Mouse (Mus musculus): Measurements from ENCODE around the gene Arhgef25. TPM values are rescaled to one million over a fixed set of nuclear protein-coding genes. Genes with fewer than 3 reads are reported as not detected.

Arhgef25 gene
- polyA plus RNA-seq, 1 experiment: 8.5 TPM

GRCm38 (mm10) chr10:127177235-127177634 lies 12.6 kb downstream of the Arhgef25 start:
- H3K27ac ChIP-seq (ENCODE audit: insufficient read depth, low read length): no peak overlapping the region
- TF ChIP-seq CTCF (IDR thresholded peaks at IDR 0.05; ENCODE audit: extremely low read depth, insufficient read depth, insufficient read length, insufficient replicate concordance) (no peak), POLR2A (IDR thresholded peaks at IDR 0.05; ENCODE audit: low read depth, low read length) (no peak)
- peaks cover 20% of the 10 kb centered on the region for H3K27me3 ChIP-seq (ENCODE audit: control insufficient read depth, insufficient read depth, low read length)
- H3K36me3 ChIP-seq (ENCODE audit: control insufficient read depth, insufficient read depth, low read length): peaks cover 5% of the 10 kb centered on the region
- no peak for DNase-seq (ENCODE audit: low read depth in 1 of 2, low spot score in 2 of 2)
- no peak overlapping the region for H3K4me3 ChIP-seq (ENCODE audit: extremely low read depth, insufficient read depth, insufficient read length)
- peaks cover 16% of the 10 kb centered on the region for H3K4me1 ChIP-seq (ENCODE audit: control insufficient read depth, insufficient read depth, insufficient read length)
- 25% methylated on average over 9 of the region's 9 CpGs for WGBS

GRCm38 (mm10) chr10:127176756-127177155 lies 13.1 kb downstream of the Arhgef25 start:
- H3K27me3 ChIP-seq (ENCODE audit: control insufficient read depth, insufficient read depth, low read length): peaks cover 20% of the 10 kb centered on the region
- H3K4me3 ChIP-seq (ENCODE audit: extremely low read depth, insufficient read depth, insufficient read length): no peak overlapping the region
- H3K27ac ChIP-seq (ENCODE audit: insufficient read depth, low read length): no peak overlapping the region

DNA sequence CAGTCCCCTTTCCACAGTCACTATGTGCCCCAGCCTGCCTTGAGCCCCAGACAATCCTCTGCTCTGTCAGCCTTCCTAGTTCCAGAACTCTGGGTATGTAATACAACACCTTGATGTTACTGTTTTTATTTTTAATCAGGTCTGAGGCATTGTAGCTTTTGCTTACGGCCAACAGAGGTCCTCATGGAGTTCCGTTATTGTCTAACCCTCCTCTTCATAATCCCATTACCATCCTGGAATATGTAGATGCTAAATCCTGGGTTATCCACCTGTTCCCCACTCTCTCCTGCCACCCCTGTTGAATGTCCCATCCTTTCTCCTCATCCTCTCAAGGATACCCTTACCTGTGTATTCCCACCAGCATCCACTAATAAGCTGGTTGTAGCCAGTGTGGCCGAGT lies 13.7 kb downstream of the Arhgef25 start:
- no peak for DNase-seq (ENCODE audit: low read depth in 1 of 2, low spot score in 2 of 2)
- TF ChIP-seq POLR2A (IDR thresholded peaks at IDR 0.05; ENCODE audit: low read depth, low read length) (no peak), CTCF (IDR thresholded peaks at IDR 0.05; ENCODE audit: extremely low read depth, insufficient read depth, insufficient read length, insufficient replicate concordance) (no peak)
- WGBS: 29% methylated on average over 3 of the region's 3 CpGs
- Histone ChIP-seq H3K27ac (ENCODE audit: insufficient read depth, low read length) (no peak overlapping the region), H3K4me3 (ENCODE audit: extremely low read depth, insufficient read depth, insufficient read length) (no peak overlapping the region), H3K36me3 (ENCODE audit: control insufficient read depth, insufficient read depth, low read length) (peaks cover 14% of the 10 kb centered on the region), H3K27me3 (ENCODE audit: control insufficient read depth, insufficient read depth, low read length) (peaks cover 20% of the 10 kb centered on the region), H3K4me1 (ENCODE audit: control insufficient read depth, insufficient read depth, insufficient read length) (peaks cover 16% of the 10 kb centered on the region)

More at GRCm38 (mm10) chr10:127176756-127177155, 13.1 kb downstream of the Arhgef25 start:
- H3K4me1 ChIP-seq (ENCODE audit: control insufficient read depth, insufficient read depth, insufficient read length): peaks cover 16% of the 10 kb centered on the region
- peaks cover 9% of the 10 kb centered on the region for H3K36me3 ChIP-seq (ENCODE audit: control insufficient read depth, insufficient read depth, low read length)
- WGBS: 12% methylated on average over 7 of the region's 7 CpGs
- TF ChIP-seq CTCF (IDR thresholded peaks at IDR 0.05; ENCODE audit: extremely low read depth, insufficient read depth, insufficient read length, insufficient replicate concordance) (no peak), POLR2A (IDR thresholded peaks at IDR 0.05; ENCODE audit: low read depth, low read length) (no peak)
- no peak for DNase-seq (ENCODE audit: low read depth in 1 of 2, low spot score in 2 of 2)

DNA sequence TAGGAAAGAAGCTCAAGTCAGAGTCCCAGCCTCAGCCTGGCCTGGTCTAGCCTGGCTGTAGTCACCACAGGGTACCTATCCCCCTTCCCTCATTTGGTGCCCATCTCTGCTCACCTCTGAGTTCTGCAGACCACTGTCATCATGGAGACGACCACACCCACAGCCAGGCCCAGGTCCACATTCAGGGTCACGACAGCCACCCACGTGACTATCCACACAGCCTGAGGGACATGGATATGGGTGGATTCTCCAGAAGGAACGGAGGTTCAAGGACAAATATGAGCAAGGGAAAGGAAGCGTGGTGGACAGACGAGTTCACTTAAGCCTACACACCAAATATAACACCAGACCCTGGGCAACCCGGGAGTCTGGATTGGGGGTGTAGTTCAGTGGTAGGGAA lies 15.7 kb downstream of the Arhgef25 start:
- Histone ChIP-seq H3K4me1 (ENCODE audit: control insufficient read depth, insufficient read depth, insufficient read length) (peaks cover 16% of the 10 kb centered on the region), H3K27ac (ENCODE audit: insufficient read depth, low read length) (no peak overlapping the region), H3K4me3 (ENCODE audit: extremely low read depth, insufficient read depth, insufficient read length) (no peak overlapping the region), H3K27me3 (ENCODE audit: control insufficient read depth, insufficient read depth, low read length) (peaks cover 16% of the 10 kb centered on the region), H3K36me3 (ENCODE audit: control insufficient read depth, insufficient read depth, low read length) (peaks cover 27% of the 10 kb centered on the region)
- TF ChIP-seq POLR2A (IDR thresholded peaks at IDR 0.05; ENCODE audit: low read depth, low read length) (no peak), CTCF (IDR thresholded peaks at IDR 0.05; ENCODE audit: extremely low read depth, insufficient read depth, insufficient read length, insufficient replicate concordance) (no peak)
- DNase-seq (ENCODE audit: low read depth in 1 of 2, low spot score in 2 of 2): no peak
- WGBS: 81% methylated on average over 7 of the region's 7 CpGs

- TF ChIP-seq POLR2A (IDR thresholded peaks at IDR 0.05; ENCODE audit: low read depth, low read length) (no peak), CTCF (IDR thresholded peaks at IDR 0.05; ENCODE audit: extremely low read depth, insufficient read depth, insufficient read length, insufficient replicate concordance) (no peak)
- Histone ChIP-seq H3K27me3 (ENCODE audit: control insufficient read depth, insufficient read depth, low read length) (peaks cover 11% of the 10 kb centered on the region), H3K4me3 (ENCODE audit: extremely low read depth, insufficient read depth, insufficient read length) (no peak overlapping the region), H3K27ac (ENCODE audit: insufficient read depth, low read length) (no peak overlapping the region), H3K4me1 (ENCODE audit: control insufficient read depth, insufficient read depth, insufficient read length) (peaks cover 14% of the 10 kb centered on the region), H3K36me3 (ENCODE audit: control insufficient read depth, insufficient read depth, low read length) (peaks cover 30% of the 10 kb centered on the region)
- WGBS: 77% methylated on average over 16 of the region's 16 CpGs
- DNase-seq (ENCODE audit: low read depth in 1 of 2, low spot score in 2 of 2): no peak
Measured at GRCm38 (mm10) chr10:127173148-127174065, 16.5 kb downstream of the Arhgef25 start.

- H3K36me3 ChIP-seq (ENCODE audit: control insufficient read depth, insufficient read depth, low read length): peaks cover 37% of the 10 kb centered on the region
- H3K4me3 ChIP-seq (ENCODE audit: extremely low read depth, insufficient read depth, insufficient read length): no peak overlapping the region
- TF ChIP-seq CTCF (IDR thresholded peaks at IDR 0.05; ENCODE audit: extremely low read depth, insufficient read depth, insufficient read length, insufficient replicate concordance) (no peak), POLR2A (IDR thresholded peaks at IDR 0.05; ENCODE audit: low read depth, low read length) (no peak)
- H3K4me1 ChIP-seq (ENCODE audit: control insufficient read depth, insufficient read depth, insufficient read length): peaks cover 3% of the 10 kb centered on the region; the same call in 1 of the 2 replicates
- no peaks in the 10 kb centered on the region for H3K27me3 ChIP-seq (ENCODE audit: control insufficient read depth, insufficient read depth, low read length)
- H3K27ac ChIP-seq (ENCODE audit: insufficient read depth, low read length): no peak overlapping the region
- DNase-seq (ENCODE audit: low read depth in 1 of 2, low spot score in 2 of 2): no peak
- WGBS: 90% methylated on average over 15 of the region's 15 CpGs
Measured at GRCm38 (mm10) chr10:127171631-127172200, 18.2 kb downstream of the Arhgef25 start.

All from spleen, adult 2 months (tissue).